Mouse (Mus musculus): ENCODE measurements around the gene Sipa1l1. TPM values are rescaled to one million over a fixed set of nuclear protein-coding genes. Genes with fewer than 3 reads are reported as not detected.

Sipa1l1 gene
- polyA plus RNA-seq, 1 experiment: 9.7 TPM

GRCm38 (mm10) chr12:82263443-82263842 is 94.3 kb downstream of the Sipa1l1 start:
- H3K79me3 ChIP-seq (ENCODE audit: low read depth): no peaks in the 10 kb centered on the region
- no peak for TF ChIP-seq MAX (IDR thresholded peaks at IDR 0.05)
- TF ChIP-seq USF1 (IDR thresholded peaks at IDR 0.05; ENCODE audit: low read depth): no peak
- no peak for TF ChIP-seq CTCF (IDR thresholded peaks at IDR 0.05; ENCODE audit: control insufficient read depth, insufficient read depth, insufficient read length)
- no peak for TF ChIP-seq FOSL1 (IDR thresholded peaks at IDR 0.05; ENCODE audit: insufficient read depth, low read length, poor library complexity, severe bottlenecking)
- no peak for TF ChIP-seq MYOD1 (IDR thresholded peaks at IDR 0.05; ENCODE audit: control insufficient read depth, insufficient read length, low read depth)
- no peak for TF ChIP-seq MYOG (IDR thresholded peaks at IDR 0.05; ENCODE audit: control insufficient read depth, extremely low read depth, insufficient read length)
- TF ChIP-seq CEBPB (IDR thresholded peaks at IDR 0.05; ENCODE audit: low read depth): no peak
- H3K4me3 ChIP-seq (ENCODE audit: insufficient read depth, poor library complexity, severe bottlenecking): no peak overlapping the region
- H3K79me2 ChIP-seq (ENCODE audit: control insufficient read depth, insufficient read depth): no peaks in the 10 kb centered on the region
- H3K27me3 ChIP-seq (ENCODE audit: control insufficient read depth, insufficient read depth, insufficient read length): no peaks in the 10 kb centered on the region
- H3ac ChIP-seq (ENCODE audit: control insufficient read depth, insufficient read length, low read depth): no peak overlapping the region
- no peaks in the 10 kb centered on the region for H3K36me3 ChIP-seq (ENCODE audit: control insufficient read depth, insufficient read depth)

DNA sequence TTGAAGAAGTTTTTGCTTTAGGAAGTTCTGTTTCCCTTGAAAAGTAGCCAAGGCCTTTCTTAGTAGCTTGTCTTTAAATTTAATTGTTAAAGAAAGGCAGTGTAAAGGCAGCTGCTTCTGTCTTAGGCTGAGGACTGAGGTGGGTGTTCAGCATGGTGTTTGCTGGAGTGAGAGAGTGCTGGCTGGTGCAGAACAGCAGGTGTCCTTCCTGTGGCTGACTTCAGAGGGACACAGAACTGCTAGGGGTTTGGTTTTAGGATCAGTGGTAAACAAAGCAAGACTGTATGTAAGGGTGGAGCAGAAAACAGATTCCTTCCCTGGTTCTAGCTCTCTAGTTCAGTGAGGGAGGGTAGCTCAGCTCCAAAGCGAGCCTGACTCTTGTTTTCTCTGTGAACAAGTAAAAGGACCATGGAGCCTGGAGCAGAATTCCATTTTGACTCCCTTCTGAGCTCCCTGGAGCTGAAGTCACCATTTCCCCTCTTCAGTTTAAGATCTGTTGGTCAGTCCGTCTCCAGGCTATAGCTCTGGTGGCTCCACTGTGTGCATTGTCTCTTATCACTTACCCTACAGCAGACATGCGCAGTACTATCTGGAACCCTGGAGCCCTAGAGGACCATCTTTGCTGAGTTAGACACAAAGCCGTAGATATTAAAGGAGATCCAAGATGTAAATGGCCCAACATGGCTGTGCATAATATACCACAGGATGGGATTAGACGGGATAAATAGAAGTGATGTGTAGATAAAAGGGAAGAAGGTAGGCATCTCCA is 95.1 kb downstream of the Sipa1l1 start:
- no peaks in the 10 kb centered on the region for H3K79me2 ChIP-seq (ENCODE audit: control insufficient read depth, insufficient read depth)
- TF ChIP-seq MYOD1 (IDR thresholded peaks at IDR 0.05; ENCODE audit: control insufficient read depth, insufficient read length, low read depth) (no peak), CEBPB (IDR thresholded peaks at IDR 0.05; ENCODE audit: low read depth) (no peak), USF1 (IDR thresholded peaks at IDR 0.05; ENCODE audit: low read depth) (no peak), MAX (IDR thresholded peaks at IDR 0.05) (no peak), MYOG (IDR thresholded peaks at IDR 0.05; ENCODE audit: control insufficient read depth, extremely low read depth, insufficient read length) (no peak), CTCF (IDR thresholded peaks at IDR 0.05; ENCODE audit: control insufficient read depth, insufficient read depth, insufficient read length) (no peak), FOSL1 (IDR thresholded peaks at IDR 0.05; ENCODE audit: insufficient read depth, low read length, poor library complexity, severe bottlenecking) (no peak)
- H3ac ChIP-seq (ENCODE audit: control insufficient read depth, insufficient read length, low read depth): no peak overlapping the region
- peaks cover 3% of the 10 kb centered on the region for H3K36me3 ChIP-seq (ENCODE audit: control insufficient read depth, insufficient read depth)
- no peaks in the 10 kb centered on the region for H3K27me3 ChIP-seq (ENCODE audit: control insufficient read depth, insufficient read depth, insufficient read length)
- H3K4me3 ChIP-seq (ENCODE audit: insufficient read depth, poor library complexity, severe bottlenecking): no peak overlapping the region
- H3K79me3 ChIP-seq (ENCODE audit: low read depth): no peaks in the 10 kb centered on the region

- Histone ChIP-seq H3K79me2 (ENCODE audit: control insufficient read depth, insufficient read depth) (no peaks in the 10 kb centered on the region), H3K79me3 (ENCODE audit: low read depth) (no peaks in the 10 kb centered on the region), H3ac (ENCODE audit: control insufficient read depth, insufficient read length, low read depth) (no peak overlapping the region), H3K4me3 (ENCODE audit: insufficient read depth, poor library complexity, severe bottlenecking) (no peak overlapping the region), H3K27me3 (ENCODE audit: control insufficient read depth, insufficient read depth, insufficient read length) (no peaks in the 10 kb centered on the region), H3K36me3 (ENCODE audit: control insufficient read depth, insufficient read depth) (peaks cover 3% of the 10 kb centered on the region)
- TF ChIP-seq CEBPB (IDR thresholded peaks at IDR 0.05; ENCODE audit: low read depth): no peak
- TF ChIP-seq USF1 (IDR thresholded peaks at IDR 0.05; ENCODE audit: low read depth): no peak
- no peak for TF ChIP-seq CTCF (IDR thresholded peaks at IDR 0.05; ENCODE audit: control insufficient read depth, insufficient read depth, insufficient read length)
- TF ChIP-seq MYOD1 (IDR thresholded peaks at IDR 0.05; ENCODE audit: control insufficient read depth, insufficient read length, low read depth): no peak
- TF ChIP-seq MAX (IDR thresholded peaks at IDR 0.05): no peak
Measured at GRCm38 (mm10) chr12:82265335-82266274, 96.5 kb downstream of the Sipa1l1 start.

- Histone ChIP-seq H3K79me2 (ENCODE audit: control insufficient read depth, insufficient read depth) (no peaks in the 10 kb centered on the region), H3ac (ENCODE audit: control insufficient read depth, insufficient read length, low read depth) (no peak overlapping the region), H3K79me3 (ENCODE audit: low read depth) (no peaks in the 10 kb centered on the region), H3K27me3 (ENCODE audit: control insufficient read depth, insufficient read depth, insufficient read length) (no peaks in the 10 kb centered on the region), H3K4me3 (ENCODE audit: insufficient read depth, poor library complexity, severe bottlenecking) (no peak overlapping the region), H3K36me3 (ENCODE audit: control insufficient read depth, insufficient read depth) (peaks cover 3% of the 10 kb centered on the region)
- TF ChIP-seq FOSL1 (IDR thresholded peaks at IDR 0.05; ENCODE audit: insufficient read depth, low read length, poor library complexity, severe bottlenecking): no peak
- TF ChIP-seq CEBPB (IDR thresholded peaks at IDR 0.05; ENCODE audit: low read depth): no peak
- TF ChIP-seq CTCF (IDR thresholded peaks at IDR 0.05; ENCODE audit: control insufficient read depth, insufficient read depth, insufficient read length): no peak
- no peak for TF ChIP-seq MAX (IDR thresholded peaks at IDR 0.05)
- TF ChIP-seq MYOD1 (IDR thresholded peaks at IDR 0.05; ENCODE audit: control insufficient read depth, insufficient read length, low read depth): no peak
- no peak for TF ChIP-seq USF1 (IDR thresholded peaks at IDR 0.05; ENCODE audit: low read depth)
Measured at GRCm38 (mm10) chr12:82271447-82271846, 102.3 kb downstream of the Sipa1l1 start.

GRCm38 (mm10) chr12:82273503-82273902 is 104.4 kb downstream of the Sipa1l1 start:
- H3K4me3 ChIP-seq (ENCODE audit: insufficient read depth, poor library complexity, severe bottlenecking): no peak overlapping the region
- no peak overlapping the region for H3ac ChIP-seq (ENCODE audit: control insufficient read depth, insufficient read length, low read depth)
- no peaks in the 10 kb centered on the region for H3K27me3 ChIP-seq (ENCODE audit: control insufficient read depth, insufficient read depth, insufficient read length)
- H3K36me3 ChIP-seq (ENCODE audit: control insufficient read depth, insufficient read depth): peaks cover 3% of the 10 kb centered on the region
- H3K79me2 ChIP-seq (ENCODE audit: control insufficient read depth, insufficient read depth): no peaks in the 10 kb centered on the region
- no peak for TF ChIP-seq MYOG (IDR thresholded peaks at IDR 0.05; ENCODE audit: control insufficient read depth, extremely low read depth, insufficient read length)
- no peaks in the 10 kb centered on the region for H3K79me3 ChIP-seq (ENCODE audit: low read depth)
